Mouse (Mus musculus) neural tube, embryonic 12.5 days (tissue): Measurements from ENCODE around the gene Slc38a3. TPM values are rescaled to one million over a fixed set of nuclear protein-coding genes. Genes with fewer than 3 reads are reported as not detected.
A peak's percentile ranks its signal among the peaks of the same experiment; 100 is the strongest.

Experiments
- ATAC-seq: fragments of 200-750 bp; cut with Nextera tagmentation; 2 replicates; pipeline ENCODE4 v1.8.0; 2017; ENCODE audit warnings: low read depth, mild to moderate bottlenecking, moderate TSS enrichment, moderate library complexity; ENCODE audit not compliant: low FRiP score
- H3K27ac ChIP-seq: fragments of 300-500 bp; sonication (generic); 2 replicates; pipeline ENCODE4 v1.5.1; 2016
- H3K27me3 ChIP-seq: fragments of 300-500 bp; sonication (generic); replicated peaks from 2 replicates; pipeline ENCODE4 v1.6.1; 2016; ENCODE audit warnings: mild to moderate bottlenecking
- H3K36me3 ChIP-seq: fragments of 300-500 bp; sonication (generic); 2 replicates; pipeline ENCODE4 v1.6.1; 2016; ENCODE audit warnings: mild to moderate bottlenecking
- H3K4me1 ChIP-seq: fragments of 300-500 bp; sonication (generic); 2 replicates; pipeline ENCODE4 v1.6.1; 2016
- H3K4me2 ChIP-seq: fragments of 300-500 bp; sonication (generic); replicated peaks from 2 replicates; pipeline ENCODE4 v1.6.1; 2016; ENCODE audit warnings: mild to moderate bottlenecking
- H3K4me3 ChIP-seq: fragments of 300-500 bp; sonication (generic); 2 replicates; pipeline ENCODE4 v1.5.1; 2016
- H3K9ac ChIP-seq: fragments of 300-500 bp; sonication (generic); 2 replicates; pipeline ENCODE4 v1.6.1; 2016; ENCODE audit warnings: mild to moderate bottlenecking
- H3K9me3 ChIP-seq: fragments of 300-500 bp; sonication (generic); 2 replicates; pipeline ENCODE4 v1.6.1; 2016; ENCODE audit warnings: mild to moderate bottlenecking
- WGBS: fragments of 180-500 bp; shearing (Covaris S2); methylation state at CpG from one replicate; pipeline ENCODE4 v1.1.7; 2016; 5-methylcytosine and 5-hydroxymethylcytosine counted together
- polyA plus RNA-seq: library from polyadenylated mRNA; unstranded; fragments of >200 nt; fragmentation: Nextera tagmentation; extraction: Ambion mirVana; gene quantifications from 2 replicates; pipeline ENCODE4 v1.2.1, GENCODE M21; 2016

Gene Slc38a3
- polyA plus RNA-seq, 1 experiment from 2014 or later, result 14.1 TPM

GRCm38 (mm10) chr9:107675671-107676301 lies 6.5 kb upstream of the Slc38a3 start:
- Histone ChIP-seq H3K9me3 (no peaks in the 10 kb centered on the region), H3K4me2 (peak overlapping the region; percentile 67), H3K27ac (no peak overlapping the region), H3K4me1 (peaks cover 16% of the 10 kb centered on the region), H3K27me3 (peaks cover 31% of the 10 kb centered on the region), H3K36me3 (no peaks in the 10 kb centered on the region), H3K9ac (peak overlapping the region; percentile 33; the same call in 1 of the 2 replicates), H3K4me3 (peak overlapping the region; percentile 24)
- peak; percentile 61 for ATAC-seq
- under 1% methylated on average over 39 of the region's 39 CpGs for WGBS

GRCm38 (mm10) chr9:107674609-107675429 lies 5.5 kb upstream of the Slc38a3 start:
- Histone ChIP-seq H3K4me2 (no peak overlapping the region), H3K9ac (no peak overlapping the region), H3K9me3 (no peaks in the 10 kb centered on the region), H3K36me3 (no peaks in the 10 kb centered on the region), H3K4me1 (peaks cover 16% of the 10 kb centered on the region), H3K27ac (no peak overlapping the region), H3K27me3 (peaks cover 31% of the 10 kb centered on the region), H3K4me3 (no peak overlapping the region)
- 62% methylated on average over 9 of the region's 9 CpGs for WGBS
- no peak for ATAC-seq

- Histone ChIP-seq H3K4me2 (no peak overlapping the region), H3K27ac (no peak overlapping the region), H3K27me3 (peaks cover 32% of the 10 kb centered on the region), H3K9ac (0 out of 2 replicates have a peak overlapping the region, but pooled peaks have one; percentile 8), H3K4me1 (peaks cover 18% of the 10 kb centered on the region), H3K36me3 (no peaks in the 10 kb centered on the region), H3K9me3 (no peaks in the 10 kb centered on the region), H3K4me3 (no peak overlapping the region)
- ATAC-seq, result no peak
- 47% methylated on average over 5 of the region's 5 CpGs for WGBS
Measured at GRCm38 (mm10) chr9:107670259-107670658, 929 bp upstream of the Slc38a3 start.

- Histone ChIP-seq H3K9ac (no peak overlapping the region), H3K9me3 (no peaks in the 10 kb centered on the region), H3K4me1 (peaks cover 19% of the 10 kb centered on the region), H3K4me2 (no peak overlapping the region), H3K27me3 (peaks cover 27% of the 10 kb centered on the region), H3K27ac (no peak overlapping the region), H3K36me3 (no peaks in the 10 kb centered on the region), H3K4me3 (no peak overlapping the region)
- WGBS, result 70% methylated on average over 3 of the region's 3 CpGs
- no peak for ATAC-seq
Measured at GRCm38 (mm10) chr9:107668916-107669315, 414 bp downstream of the Slc38a3 start.

GRCm38 (mm10) chr9:107668011-107668410 lies 1.3 kb downstream of the Slc38a3 start:
- Histone ChIP-seq H3K9me3 (no peaks in the 10 kb centered on the region), H3K4me3 (no peak overlapping the region), H3K9ac (no peak overlapping the region), H3K27me3 (peaks cover 27% of the 10 kb centered on the region), H3K27ac (no peak overlapping the region), H3K4me1 (peaks cover 28% of the 10 kb centered on the region), H3K36me3 (no peaks in the 10 kb centered on the region), H3K4me2 (0 out of 2 replicates have a peak overlapping the region, but pooled peaks have one; percentile 87)
- 43% methylated on average over 8 of the region's 8 CpGs for WGBS
- ATAC-seq, result no peak

GRCm38 (mm10) chr9:107667219-107667618 lies 2.1 kb downstream of the Slc38a3 start:
- Histone ChIP-seq H3K9me3 (no peaks in the 10 kb centered on the region), H3K27me3 (peaks cover 27% of the 10 kb centered on the region), H3K4me3 (peak overlapping the region; percentile 39), H3K9ac (peak overlapping the region; percentile 61), H3K27ac (no peak overlapping the region), H3K4me1 (peaks cover 31% of the 10 kb centered on the region), H3K4me2 (peak overlapping the region; percentile 87), H3K36me3 (no peaks in the 10 kb centered on the region)
- peak; percentile 83 for ATAC-seq
- under 1% methylated on average over 24 of the region's 24 CpGs for WGBS

GRCm38 (mm10) chr9:107666751-107667205 lies 2.6 kb downstream of the Slc38a3 start:
- Histone ChIP-seq H3K27me3 (peaks cover 27% of the 10 kb centered on the region), H3K9me3 (no peaks in the 10 kb centered on the region), H3K4me1 (peaks cover 31% of the 10 kb centered on the region), H3K4me3 (peak overlapping the region; percentile 39), H3K27ac (no peak overlapping the region), H3K4me2 (peak overlapping the region; percentile 87), H3K36me3 (no peaks in the 10 kb centered on the region), H3K9ac (peak overlapping the region; percentile 61)
- WGBS, result under 1% methylated on average over 30 of the region's 30 CpGs
- 0 out of 2 replicates have a peak, but pooled peaks have one; percentile 22 for ATAC-seq

- peaks cover 27% of the 10 kb centered on the region for H3K27me3 ChIP-seq
- no peak overlapping the region for H3K27ac ChIP-seq
- ATAC-seq, result no peak
- H3K9me3 ChIP-seq, result no peaks in the 10 kb centered on the region
- no peak overlapping the region for H3K4me3 ChIP-seq
- no peak overlapping the region for H3K9ac ChIP-seq
- 85% methylated on average over 7 of the region's 7 CpGs for whole genome bisulfite sequencing
- H3K4me1 ChIP-seq, result peaks cover 36% of the 10 kb centered on the region
- no peaks in the 10 kb centered on the region for H3K36me3 ChIP-seq
- H3K4me2 ChIP-seq, result no peak overlapping the region
Measured at GRCm38 (mm10) chr9:107665308-107665707, 4.0 kb downstream of the Slc38a3 start.

- H3K36me3 ChIP-seq, result no peaks in the 10 kb centered on the region
- ATAC-seq, result no peak
- H3K27ac ChIP-seq, result no peak overlapping the region
- 49% methylated on average over 9 of the region's 9 CpGs for WGBS
- H3K9me3 ChIP-seq, result no peaks in the 10 kb centered on the region
- H3K27me3 ChIP-seq, result peaks cover 27% of the 10 kb centered on the region
- H3K9ac ChIP-seq, result no peak overlapping the region
- H3K4me1 ChIP-seq, result peaks cover 40% of the 10 kb centered on the region
- H3K4me2 ChIP-seq, result peak overlapping the region; percentile 6; the same call in 1 of the 2 replicates
- H3K4me3 ChIP-seq, result no peak overlapping the region
Measured at GRCm38 (mm10) chr9:107663525-107663924, 5.8 kb downstream of the Slc38a3 start.

GRCm38 (mm10) chr9:107662342-107662741 lies 7.0 kb downstream of the Slc38a3 start:
- no peak overlapping the region for H3K27ac ChIP-seq
- no peak overlapping the region; the same call in 1 of the 2 replicates for H3K9ac ChIP-seq
- ATAC-seq, result no peak
- peaks cover 37% of the 10 kb centered on the region for H3K4me1 ChIP-seq
- H3K36me3 ChIP-seq, result no peaks in the 10 kb centered on the region
- peaks cover 22% of the 10 kb centered on the region for H3K27me3 ChIP-seq
- WGBS, result 90% methylated on average over 8 of the region's 8 CpGs
- H3K4me3 ChIP-seq, result no peak overlapping the region
- no peaks in the 10 kb centered on the region for H3K9me3 ChIP-seq
- no peak overlapping the region for H3K4me2 ChIP-seq

GRCm38 (mm10) chr9:107660777-107661176 lies 8.6 kb downstream of the Slc38a3 start:
- no peaks in the 10 kb centered on the region for H3K9me3 ChIP-seq
- no peaks in the 10 kb centered on the region for H3K36me3 ChIP-seq
- H3K4me1 ChIP-seq, result peaks cover 23% of the 10 kb centered on the region
- ATAC-seq, result no peak
- no peak overlapping the region for H3K4me2 ChIP-seq
- WGBS, result 71% methylated on average over 3 of the region's 3 CpGs
- peaks cover 8% of the 10 kb centered on the region for H3K27me3 ChIP-seq
- no peak overlapping the region for H3K4me3 ChIP-seq
- no peak overlapping the region for H3K9ac ChIP-seq
- H3K27ac ChIP-seq, result no peak overlapping the region

- WGBS, result 84% methylated on average over 3 of the region's 3 CpGs
- no peaks in the 10 kb centered on the region for H3K36me3 ChIP-seq
- no peak for ATAC-seq
- no peak overlapping the region for H3K9ac ChIP-seq
- no peaks in the 10 kb centered on the region; the same call in 1 of the 2 replicates for H3K27me3 ChIP-seq
- H3K27ac ChIP-seq, result no peak overlapping the region
- peaks cover 23% of the 10 kb centered on the region for H3K4me1 ChIP-seq
- no peaks in the 10 kb centered on the region for H3K9me3 ChIP-seq
- no peak overlapping the region for H3K4me3 ChIP-seq
- H3K4me2 ChIP-seq, result no peak overlapping the region
Measured at GRCm38 (mm10) chr9:107659961-107660360, 9.4 kb downstream of the Slc38a3 start.
